Mouse (Mus musculus): ENCODE data around the gene Mas1.
"Not testable (repeated sequence)": the region's sequence is repeated elsewhere in the genome, so short reads cannot be mapped to it uniquely, and the experiment has no call there.

Mas1 gene

DNA sequence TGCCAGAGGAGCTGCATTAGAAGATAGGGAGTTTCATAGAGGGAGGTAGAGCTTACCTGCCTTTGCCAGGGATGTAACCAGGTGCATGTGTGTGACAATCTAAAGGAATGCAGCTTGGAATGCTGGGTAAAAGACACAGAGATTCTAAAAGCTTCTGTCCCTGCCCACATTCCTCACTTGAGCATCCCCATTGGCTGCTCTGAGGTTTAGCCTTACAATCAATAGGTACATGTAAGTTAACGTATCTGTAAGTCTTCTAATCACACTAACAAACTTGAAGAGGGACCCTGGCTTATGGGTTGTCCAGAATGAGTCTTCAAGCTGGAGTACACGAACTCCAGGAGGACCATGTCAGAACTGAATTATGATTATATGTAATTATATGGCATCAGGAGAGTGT, at the start of gene Mas1:
TSS of gene Mas1 (minus strand) at position 101 of the 400 bp plus-strand sequence.
- no peak for DNase-seq (ENCODE audit: low spot score)

GRCm38 (mm10) chr17:12916588-12917380, 48.8 kb upstream of the Mas1 start:
- DNase-seq (ENCODE audit: low spot score): no peak

- DNase-seq (ENCODE audit: low spot score): peak; percentile 100
These were observed 48.1 kb upstream of the Mas1 start, which contains the start of gene Mrpl18 for GRCm38 (mm10) chr17:12915881-12916583. Gene Mrpl18 (minus strand): TSS chr17:12916345.

- DNase-seq (ENCODE audit: low spot score): peak; percentile 12
These were observed 47.5 kb upstream of the Mas1 start, which contains the start of gene Tcp1 for GRCm38 (mm10) chr17:12915488-12915880. Gene Tcp1 (plus strand): TSS chr17:12915701.

DNA sequence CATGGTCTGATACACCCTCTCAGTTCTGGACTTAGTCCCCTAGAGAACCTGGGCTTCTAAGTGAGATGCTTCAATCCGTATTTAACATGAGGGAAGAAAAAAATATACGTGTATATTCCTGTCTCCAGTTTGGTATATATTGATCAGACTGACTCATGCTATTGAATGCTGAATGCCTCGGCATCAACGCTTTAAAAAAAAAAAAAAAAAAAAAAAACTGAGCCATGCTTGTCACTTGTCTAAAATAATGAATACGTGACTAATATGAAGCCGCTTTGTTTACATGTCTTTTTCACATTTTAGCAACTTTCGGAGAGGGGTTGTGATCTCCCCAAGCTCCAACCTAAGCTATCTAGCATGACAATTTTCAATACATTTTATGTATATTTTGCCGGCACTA, 42.4 kb upstream of the Mas1 start:
- no peak for DNase-seq (ENCODE audit: low spot score)

GRCm38 (mm10) chr17:12909361-12910280, 41.7 kb upstream of the Mas1 start, which contains the start of gene Pnldc1:
Gene Pnldc1 (minus strand): TSS chr17:12910230.
- no peak for DNase-seq (ENCODE audit: low spot score)

GRCm38 (mm10) chr17:12906436-12906835, 38.5 kb upstream of the Mas1 start:
- DNase-seq (ENCODE audit: low spot score): no peak

DNA sequence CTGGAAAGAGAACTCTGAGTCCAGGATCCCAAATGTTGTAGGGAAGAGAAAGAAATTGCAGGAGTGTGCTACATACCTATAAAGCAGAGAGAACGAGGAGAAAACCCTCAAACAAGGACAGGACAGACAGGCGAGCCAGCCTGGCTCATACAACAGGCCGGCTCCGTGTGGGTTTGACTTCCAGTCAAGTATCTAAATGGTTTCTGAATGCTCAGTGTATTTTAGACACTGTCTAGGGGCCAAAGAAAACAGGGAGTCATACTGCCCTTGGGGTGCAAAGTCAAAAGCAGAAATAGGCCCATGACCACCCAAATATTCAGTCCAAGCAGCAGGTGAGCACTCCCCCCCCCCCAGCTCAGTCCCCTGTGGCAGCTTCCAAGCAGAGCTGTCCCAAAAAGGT, 37.9 kb upstream of the Mas1 start:
- no peak for DNase-seq (ENCODE audit: low spot score)

GRCm38 (mm10) chr17:12904349-12904748, 36.4 kb upstream of the Mas1 start:
- no peak for DNase-seq (ENCODE audit: low spot score)

- DNase-seq (ENCODE audit: low spot score): no peak
These were observed 35.7 kb upstream of the Mas1 start for GRCm38 (mm10) chr17:12903372-12904333.

- DNase-seq (ENCODE audit: low spot score): no peak
These were observed 34.3 kb upstream of the Mas1 start for GRCm38 (mm10) chr17:12902291-12902690.

GRCm38 (mm10) chr17:12898607-12899006, 30.7 kb upstream of the Mas1 start:
- not testable (repeated sequence) for DNase-seq (ENCODE audit: low spot score)

DNA sequence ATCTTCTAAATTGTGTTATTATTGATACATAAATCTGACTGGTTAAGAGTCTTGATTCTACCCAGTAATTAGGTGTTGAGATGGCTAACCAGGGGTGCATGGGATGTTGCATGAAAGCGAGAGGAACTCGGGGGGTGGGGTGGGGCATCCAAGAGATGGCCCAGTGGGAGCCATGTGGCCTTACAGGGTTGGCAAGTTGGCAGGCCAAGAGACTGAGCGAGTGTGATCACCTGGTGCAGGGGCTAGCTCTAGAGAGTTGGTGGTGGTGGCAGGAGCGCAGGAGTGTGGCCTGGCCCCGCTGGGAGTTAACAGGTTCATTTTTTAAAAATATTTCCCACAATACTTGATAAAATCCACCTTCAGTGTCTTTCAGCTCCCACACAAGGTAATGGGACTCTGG, 29.7 kb upstream of the Mas1 start:
- DNase-seq (ENCODE audit: low spot score): no peak

DNA sequence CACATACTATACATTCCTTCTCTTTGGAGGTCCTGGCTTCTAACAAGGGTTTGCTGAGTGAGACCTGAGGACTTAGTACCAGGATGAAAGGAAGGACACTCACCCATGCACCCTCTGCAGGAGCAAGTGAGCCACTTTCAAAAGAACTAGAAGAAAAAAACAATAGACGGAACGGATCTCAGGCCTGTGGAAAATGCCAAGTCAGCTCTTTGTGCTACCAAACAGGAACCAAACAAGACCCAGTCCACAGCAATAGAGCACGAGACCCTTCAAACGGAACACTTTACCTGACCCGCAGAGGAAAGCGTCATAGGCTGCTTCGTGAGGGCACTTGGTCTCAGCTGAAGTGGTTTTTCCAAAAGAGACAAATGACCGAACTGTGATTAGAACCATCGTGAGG, 24.1 kb upstream of the Mas1 start:
- DNase-seq (ENCODE audit: low spot score): no peak

DNA sequence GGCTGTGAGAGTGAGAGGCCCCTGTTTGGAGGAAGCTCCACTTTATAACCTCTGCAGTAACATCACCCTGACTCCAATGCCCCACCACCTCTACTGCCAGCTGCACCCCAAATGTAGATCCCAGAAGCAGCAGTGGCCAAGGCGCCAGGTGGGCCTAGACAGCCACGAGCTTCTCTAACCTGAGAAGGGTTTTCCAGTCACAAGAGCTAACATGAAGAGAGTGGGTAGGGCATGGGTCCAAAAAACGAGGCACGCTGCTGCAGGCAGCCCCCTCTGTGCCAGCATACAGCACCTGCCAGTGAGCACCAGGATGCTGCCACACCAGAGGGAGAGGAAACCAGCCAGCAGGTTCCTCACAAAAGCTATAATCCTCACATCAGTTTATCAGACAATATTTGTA, 23.1 kb upstream of the Mas1 start:
- no peak for DNase-seq (ENCODE audit: low spot score)

DNA sequence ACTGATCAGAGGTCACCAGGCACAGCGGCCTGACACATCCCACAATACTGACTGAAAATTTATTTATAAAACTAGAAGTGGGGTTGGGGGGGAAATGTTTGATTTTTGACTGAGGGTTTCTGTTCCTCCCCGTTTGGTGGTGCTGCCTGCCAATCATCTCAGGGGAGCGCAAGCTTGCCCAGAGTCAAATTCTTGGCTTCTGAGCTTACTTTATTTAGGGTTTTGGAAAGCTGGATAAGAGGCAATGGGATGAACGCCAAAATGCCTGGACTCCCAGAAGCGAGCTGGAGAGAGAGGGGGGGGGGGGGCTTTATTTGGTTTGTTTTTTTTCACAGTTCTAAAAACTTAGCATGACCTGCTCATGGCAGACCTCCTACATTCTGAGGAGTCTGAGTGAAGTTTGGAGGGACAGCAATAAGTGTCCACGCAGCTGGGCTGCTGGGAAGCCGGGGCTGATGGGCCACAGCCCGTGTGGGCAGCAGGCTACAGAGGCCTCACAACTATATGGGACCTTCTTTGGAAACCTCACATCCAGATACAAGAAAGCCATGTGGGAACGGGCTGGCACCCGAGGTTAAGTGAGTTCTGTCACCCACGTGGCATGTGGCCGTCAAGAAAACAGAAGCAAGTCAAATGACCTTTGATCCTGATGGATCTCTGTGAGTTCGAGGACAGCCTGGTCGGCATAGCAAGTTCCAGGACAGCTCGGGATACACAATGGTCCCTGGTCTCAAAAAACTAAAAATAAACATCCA, 19.3 kb upstream of the Mas1 start:
- no peak for DNase-seq (ENCODE audit: low spot score)

GRCm38 (mm10) chr17:12886620-12887019, 18.7 kb upstream of the Mas1 start:
- no peak for DNase-seq (ENCODE audit: low spot score)

- DNase-seq (ENCODE audit: low spot score): no peak
These were observed 13.3 kb upstream of the Mas1 start for GRCm38 (mm10) chr17:12881216-12881615.

GRCm38 (mm10) chr17:12880178-12880577, 12.2 kb upstream of the Mas1 start:
- DNase-seq (ENCODE audit: low spot score): peak; percentile 92

- DNase-seq (ENCODE audit: low spot score): no peak
These were observed 7.8 kb upstream of the Mas1 start, which contains the start of gene Mrgprh for GRCm38 (mm10) chr17:12875734-12876133. Gene Mrgprh (plus strand): TSS chr17:12876034.
